Mouse (Mus musculus) olfactory bulb, adult 2 months (tissue): ENCODE results near the gene Atg10.

ENCODE experiments used
- CTCF ChIP-seq: fragments of 200-500 bp; IDR thresholded peaks from 2 replicates; pipeline ENCODE4 v1.5.1; 2012; ENCODE audit warnings: low read depth, mild to moderate bottlenecking, low read length, moderate library complexity; ENCODE audit not compliant: insufficient read depth
- POLR2A ChIP-seq: fragments of 200-500 bp; IDR thresholded peaks from 2 replicates; pipeline ENCODE4 v1.6.1; 2012; ENCODE audit warnings: mild to moderate bottlenecking, low read depth, low read length, moderate library complexity; ENCODE audit not compliant: insufficient read depth

GRCm38 (mm10) chr13:91167561-91167960 lies 56.2 kb downstream of the Atg10 start:
- no peak for TF ChIP-seq CTCF
- no peak for TF ChIP-seq POLR2A
